Mouse (Mus musculus) naive thymus-derived CD4-positive, alpha-beta T cell, adult 2 months (primary cell): ENCODE measurements around the gene Stk16.
"Not testable (repeated sequence)": the region's sequence is repeated elsewhere in the genome, so short reads cannot be mapped to it uniquely, and the experiment has no call there.

Experiments used
- DNase-seq: peaks from one replicate; pipeline ENCODE4 v3.0.0-alpha.2; 2011; ENCODE audit warnings: low read depth

Stk16 gene

GRCm38 (mm10) chr1:75213096-75213495 lies 2.5 kb downstream of the Stk16 start:
- peak; percentile 55 for DNase-seq

GRCm38 (mm10) chr1:75214442-75214841 lies 3.8 kb downstream of the Stk16 start:
- DNase-seq = peak; percentile 19

- no peak for DNase-seq
Observed at GRCm38 (mm10) chr1:75214886-75215285, 4.2 kb downstream of the Stk16 start.

GRCm38 (mm10) chr1:75215785-75216184 lies 5.1 kb downstream of the Stk16 start:
- DNase-seq = peak; percentile 13

GRCm38 (mm10) chr1:75216797-75217585 lies 6.4 kb downstream of the Stk16 start:
- DNase-seq = peak; percentile 63

- no peak for DNase-seq
Observed at GRCm38 (mm10) chr1:75217893-75218226, 7.2 kb downstream of the Stk16 start.

- peak; percentile 75 for DNase-seq
Observed at GRCm38 (mm10) chr1:75218227-75219001, 7.8 kb downstream of the Stk16 start.

GRCm38 (mm10) chr1:75219078-75219477 lies 8.4 kb downstream of the Stk16 start:
- DNase-seq = peak; percentile 99

- no peak for DNase-seq
Observed at GRCm38 (mm10) chr1:75219531-75219930, 8.9 kb downstream of the Stk16 start, which contains the start of gene Tuba4a. TSS of gene Tuba4a (minus strand) at chr1:75219865.

GRCm38 (mm10) chr1:75221538-75221937 lies 10.9 kb downstream of the Stk16 start:
- no peak for DNase-seq

GRCm38 (mm10) chr1:75222926-75223325 lies 12.3 kb downstream of the Stk16 start:
- DNase-seq = peak; percentile 72

GRCm38 (mm10) chr1:75223532-75223931 lies 12.9 kb downstream of the Stk16 start:
- peak; percentile 47 for DNase-seq

- DNase-seq = peak; percentile 49
Observed at GRCm38 (mm10) chr1:75225473-75225872, 14.8 kb downstream of the Stk16 start.

- DNase-seq = no peak
Observed at GRCm38 (mm10) chr1:75226138-75226537, 15.5 kb downstream of the Stk16 start.

- DNase-seq = no peak
Observed at GRCm38 (mm10) chr1:75227653-75228052, 17.0 kb downstream of the Stk16 start.

- no peak for DNase-seq
Observed at GRCm38 (mm10) chr1:75229158-75229557, 18.5 kb downstream of the Stk16 start.

GRCm38 (mm10) chr1:75230335-75230994 lies 19.8 kb downstream of the Stk16 start:
- no peak for DNase-seq

GRCm38 (mm10) chr1:75231224-75231623 lies 20.6 kb downstream of the Stk16 start:
- DNase-seq = no peak

GRCm38 (mm10) chr1:75231664-75232152 lies 21.1 kb downstream of the Stk16 start, which contains the start of gene A630095N17Rik:
TSS of gene A630095N17Rik (minus strand) at chr1:75232102.
- DNase-seq = no peak

- not testable (repeated sequence) for DNase-seq
Observed at GRCm38 (mm10) chr1:75232489-75232888, 21.9 kb downstream of the Stk16 start.

GRCm38 (mm10) chr1:75234606-75235005 lies 24.0 kb downstream of the Stk16 start:
- DNase-seq = peak; percentile 87
